Mouse (Mus musculus) forebrain, embryonic 12.5 days (tissue): ENCODE results near the gene Shc2. TPM values are rescaled to one million over a fixed set of nuclear protein-coding genes. Genes with fewer than 3 reads are reported as not detected.

Source experiments
- ATAC-seq: fragments of 200-750 bp; cut with Nextera tagmentation; 2 replicates; pipeline ENCODE4 v1.8.0; 2017; ENCODE audit warnings: moderate TSS enrichment; ENCODE audit not compliant: low FRiP score
- H3K27ac ChIP-seq: fragments of 300-500 bp; sonication (generic); 2 replicates; pipeline ENCODE4 v1.5.1; 2016; ENCODE audit warnings: mild to moderate bottlenecking
- H3K27me3 ChIP-seq: fragments of 300-500 bp; sonication (generic); 2 replicates; pipeline ENCODE4 v1.6.1; 2016; ENCODE audit warnings: mild to moderate bottlenecking
- H3K36me3 ChIP-seq: fragments of 300-500 bp; sonication (generic); replicated peaks from 2 replicates; pipeline ENCODE4 v1.6.1; 2016; ENCODE audit warnings: mild to moderate bottlenecking
- H3K4me1 ChIP-seq: fragments of 300-500 bp; sonication (generic); 2 replicates; pipeline ENCODE4 v1.6.1; 2016
- H3K4me2 ChIP-seq: fragments of 300-500 bp; sonication (generic); 2 replicates; pipeline ENCODE4 v1.6.1; 2016; ENCODE audit warnings: mild to moderate bottlenecking, moderate library complexity
- H3K4me3 ChIP-seq: fragments of 300-500 bp; sonication (generic); replicated peaks from 2 replicates; pipeline ENCODE4 v1.5.1; 2016; ENCODE audit warnings: mild to moderate bottlenecking
- H3K9ac ChIP-seq: fragments of 300-500 bp; sonication (generic); 2 replicates; pipeline ENCODE4 v1.6.1; 2016; ENCODE audit warnings: mild to moderate bottlenecking
- H3K9me3 ChIP-seq: fragments of 300-500 bp; sonication (generic); 2 replicates; pipeline ENCODE4 v1.6.1; 2016
- WGBS: fragments of 180-500 bp; shearing (Covaris S2); methylation state at CpG from one replicate; pipeline ENCODE4 v1.1.7; 2016; 5-methylcytosine and 5-hydroxymethylcytosine counted together
- polyA plus RNA-seq: library from polyadenylated mRNA; unstranded; fragments of >200 nt; fragmentation: Nextera tagmentation; extraction: Ambion mirVana; gene quantifications from 2 replicates; pipeline ENCODE4 v1.2.1, GENCODE M21; 2016

Gene Shc2
- polyA plus RNA-seq, 1 experiment from 2014 or later: 12.7 TPM

DNA sequence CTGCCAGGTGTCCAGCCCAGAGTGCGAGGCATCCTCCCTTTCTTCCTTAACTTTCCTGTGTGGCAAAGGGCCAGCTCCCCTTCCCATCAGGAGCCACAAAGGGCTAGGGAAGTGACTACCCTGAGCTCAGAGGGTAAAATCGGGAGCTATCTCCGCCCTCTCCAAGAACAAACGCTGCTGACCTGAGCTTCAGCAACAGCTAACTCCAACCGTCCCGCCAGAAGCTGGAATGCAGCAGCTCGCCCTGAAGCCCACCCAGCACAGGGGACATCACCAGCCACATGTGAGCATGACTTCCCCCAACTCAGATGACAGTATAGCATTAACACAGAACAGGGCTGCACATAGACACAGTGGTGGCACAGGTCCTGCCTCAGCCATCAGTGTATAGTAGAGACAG is 53.7 kb downstream of the Shc2 start:
- no peak overlapping the region for H3K27ac ChIP-seq
- 76% methylated on average over 7 of the region's 7 CpGs for WGBS
- H3K36me3 ChIP-seq: no peaks in the 10 kb centered on the region
- H3K4me3 ChIP-seq: no peak overlapping the region
- H3K9me3 ChIP-seq: no peaks in the 10 kb centered on the region
- H3K9ac ChIP-seq: no peak overlapping the region
- ATAC-seq: no peak
- no peaks in the 10 kb centered on the region for H3K4me1 ChIP-seq
- peaks cover 12% of the 10 kb centered on the region for H3K27me3 ChIP-seq
- H3K4me2 ChIP-seq: no peak overlapping the region

DNA sequence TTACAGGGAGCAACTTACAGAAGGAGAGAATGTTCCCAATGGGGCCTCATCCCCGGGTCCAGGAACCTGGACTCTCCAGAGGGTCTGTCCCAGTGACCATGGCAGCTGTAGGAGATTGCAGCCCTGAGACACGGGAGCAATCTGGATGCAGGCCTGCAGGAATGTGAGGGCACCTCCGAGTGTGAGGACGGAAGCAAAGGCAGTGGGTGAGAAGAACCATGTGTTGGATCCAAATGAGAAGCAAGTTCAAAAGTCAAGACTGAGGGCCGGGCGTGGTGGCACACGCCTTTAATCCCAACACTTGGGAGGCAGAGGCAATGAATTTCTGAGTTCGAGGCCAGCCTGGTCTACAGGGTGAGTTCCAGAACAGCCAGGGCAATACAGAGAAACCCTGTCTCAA is 56.2 kb downstream of the Shc2 start:
- Histone ChIP-seq H3K27ac (no peak overlapping the region), H3K4me3 (no peak overlapping the region), H3K9me3 (no peaks in the 10 kb centered on the region), H3K36me3 (no peaks in the 10 kb centered on the region), H3K4me1 (no peaks in the 10 kb centered on the region), H3K4me2 (no peak overlapping the region), H3K9ac (no peak overlapping the region), H3K27me3 (peaks cover 6% of the 10 kb centered on the region; the same call in 1 of the 2 replicates)
- WGBS: 88% methylated on average over 8 of the region's 8 CpGs
- ATAC-seq: no peak

DNA sequence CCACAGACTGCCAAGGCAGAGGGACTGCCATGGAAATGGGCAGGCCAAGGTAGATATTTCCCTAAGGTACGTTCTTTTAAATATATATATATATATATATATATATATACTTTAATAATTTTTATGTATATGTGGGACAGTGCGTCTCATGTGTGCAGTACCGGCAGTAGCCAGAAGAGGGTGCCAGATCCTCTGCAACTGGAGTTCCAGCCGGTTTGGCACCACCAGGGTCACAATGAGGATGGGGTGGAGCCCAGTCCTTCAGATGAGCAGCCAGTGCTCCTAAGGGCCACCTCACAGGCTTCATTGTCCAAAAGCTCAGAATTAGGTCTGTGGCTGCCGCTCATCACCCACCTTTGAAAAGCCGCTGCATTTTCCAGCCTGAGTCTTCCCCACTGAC is 56.9 kb downstream of the Shc2 start:
- WGBS: 39% methylated on average over 6 of the region's 6 CpGs
- H3K27me3 ChIP-seq: peaks cover 6% of the 10 kb centered on the region; the same call in 1 of the 2 replicates
- ATAC-seq: no peak

DNA sequence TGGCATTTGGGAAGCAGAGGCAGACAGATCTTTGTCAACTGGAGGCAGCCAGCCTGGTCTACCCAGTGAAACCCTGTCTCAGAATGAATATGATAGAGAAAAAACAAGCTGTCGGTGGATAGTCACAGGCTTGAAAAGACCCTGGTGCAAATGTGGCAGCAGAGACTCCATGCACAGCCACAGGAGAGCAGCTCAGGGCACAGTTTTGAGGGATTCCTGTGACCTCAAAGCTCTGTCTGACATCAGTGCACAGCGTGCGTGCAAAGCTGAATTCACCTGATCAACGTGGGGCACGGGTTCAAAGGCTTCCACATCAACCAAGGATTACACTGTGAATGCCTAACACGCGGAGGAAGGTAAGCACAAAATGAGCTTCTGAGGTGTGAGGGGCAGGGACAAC is 57.4 kb downstream of the Shc2 start:
- Histone ChIP-seq H3K27ac (no peak overlapping the region), H3K9ac (no peak overlapping the region), H3K9me3 (no peaks in the 10 kb centered on the region), H3K36me3 (no peaks in the 10 kb centered on the region), H3K4me1 (no peaks in the 10 kb centered on the region), H3K4me3 (no peak overlapping the region), H3K27me3 (peaks cover 6% of the 10 kb centered on the region; the same call in 1 of the 2 replicates), H3K4me2 (no peak overlapping the region)
- ATAC-seq: no peak
- 67% methylated on average over 7 of the region's 7 CpGs for WGBS

More for the DNA sequence above, 56.9 kb downstream of the Shc2 start:
- Histone ChIP-seq H3K4me2 (no peak overlapping the region), H3K36me3 (no peaks in the 10 kb centered on the region), H3K4me1 (no peaks in the 10 kb centered on the region), H3K9me3 (no peaks in the 10 kb centered on the region), H3K27ac (no peak overlapping the region), H3K9ac (no peak overlapping the region), H3K4me3 (no peak overlapping the region)

DNA sequence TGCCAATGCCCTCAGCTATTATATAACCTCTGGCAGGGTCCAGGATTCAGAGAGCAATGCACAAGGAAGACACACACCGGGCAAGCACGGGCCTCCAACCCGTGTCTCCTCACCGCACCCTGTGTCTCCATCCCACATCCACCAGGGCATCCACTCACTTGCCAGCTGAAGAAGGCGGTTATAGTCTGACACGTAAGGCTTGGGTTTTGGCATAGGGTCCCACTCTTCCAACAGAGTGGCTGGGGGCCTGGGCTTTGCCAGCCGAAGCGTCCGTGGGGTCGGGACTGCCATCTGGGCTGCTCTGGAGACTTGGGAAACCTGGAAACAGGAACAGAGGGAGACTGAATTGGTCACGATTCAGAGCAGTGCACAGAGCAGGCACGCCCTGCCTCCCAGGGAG is 57.9 kb downstream of the Shc2 start:
- Histone ChIP-seq H3K9ac (no peak overlapping the region), H3K36me3 (no peaks in the 10 kb centered on the region), H3K27ac (no peak overlapping the region), H3K9me3 (no peaks in the 10 kb centered on the region), H3K4me3 (no peak overlapping the region), H3K27me3 (peaks cover 6% of the 10 kb centered on the region; the same call in 1 of the 2 replicates), H3K4me1 (no peaks in the 10 kb centered on the region), H3K4me2 (no peak overlapping the region)
- ATAC-seq: no peak
- WGBS: 78% methylated on average over 12 of the region's 12 CpGs

DNA sequence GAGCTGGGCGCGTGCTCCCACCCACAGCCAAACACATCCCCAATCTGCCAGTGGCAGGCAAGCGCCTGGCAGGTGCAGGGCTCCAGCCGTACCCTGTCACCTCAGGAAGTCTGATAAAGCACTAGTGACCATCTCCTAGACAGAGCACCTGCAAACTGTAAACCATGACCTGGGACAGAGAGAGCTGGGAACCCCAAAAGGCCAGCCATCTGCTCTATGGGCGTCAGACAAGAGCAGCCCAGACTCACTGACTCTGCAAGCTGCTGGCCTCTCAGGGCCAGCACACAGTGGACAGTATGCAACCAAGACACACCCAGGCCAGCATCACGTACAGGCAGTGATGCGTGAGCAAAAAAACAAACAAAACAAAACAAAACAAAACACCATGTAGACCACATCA is 58.8 kb downstream of the Shc2 start:
- no peak for ATAC-seq
- Histone ChIP-seq H3K27me3 (peaks cover 6% of the 10 kb centered on the region; the same call in 1 of the 2 replicates), H3K9ac (no peak overlapping the region), H3K4me1 (no peaks in the 10 kb centered on the region), H3K4me2 (no peak overlapping the region), H3K9me3 (no peaks in the 10 kb centered on the region), H3K4me3 (no peak overlapping the region), H3K36me3 (no peaks in the 10 kb centered on the region), H3K27ac (no peak overlapping the region)
- 75% methylated on average over 7 of the region's 7 CpGs for WGBS

DNA sequence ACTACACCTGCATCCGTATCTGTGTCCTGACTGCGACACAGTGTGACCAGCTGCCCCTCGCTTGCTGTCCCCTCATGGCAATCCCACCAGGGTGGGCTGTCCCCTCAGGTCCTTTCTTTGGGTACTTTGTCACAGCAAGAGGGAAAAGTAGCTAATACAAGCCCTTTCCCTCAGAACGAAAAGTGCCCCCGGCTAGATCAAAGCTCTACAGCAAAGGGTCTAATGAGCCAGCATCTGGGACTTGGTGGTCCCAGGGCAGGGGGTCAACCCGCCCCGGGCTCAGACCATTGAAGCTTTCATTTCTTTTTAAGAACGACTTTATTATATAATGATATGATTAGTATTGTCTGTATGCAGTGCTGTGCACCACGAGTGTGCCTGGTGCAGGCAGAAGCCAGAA is 59.4 kb downstream of the Shc2 start:
- Histone ChIP-seq H3K4me2 (no peak overlapping the region), H3K27me3 (peaks cover 6% of the 10 kb centered on the region; the same call in 1 of the 2 replicates), H3K9ac (no peak overlapping the region), H3K9me3 (no peaks in the 10 kb centered on the region), H3K4me3 (no peak overlapping the region), H3K27ac (no peak overlapping the region), H3K36me3 (no peaks in the 10 kb centered on the region), H3K4me1 (no peaks in the 10 kb centered on the region)
- 42% methylated on average over 9 of the region's 9 CpGs for WGBS
- no peak for ATAC-seq

DNA sequence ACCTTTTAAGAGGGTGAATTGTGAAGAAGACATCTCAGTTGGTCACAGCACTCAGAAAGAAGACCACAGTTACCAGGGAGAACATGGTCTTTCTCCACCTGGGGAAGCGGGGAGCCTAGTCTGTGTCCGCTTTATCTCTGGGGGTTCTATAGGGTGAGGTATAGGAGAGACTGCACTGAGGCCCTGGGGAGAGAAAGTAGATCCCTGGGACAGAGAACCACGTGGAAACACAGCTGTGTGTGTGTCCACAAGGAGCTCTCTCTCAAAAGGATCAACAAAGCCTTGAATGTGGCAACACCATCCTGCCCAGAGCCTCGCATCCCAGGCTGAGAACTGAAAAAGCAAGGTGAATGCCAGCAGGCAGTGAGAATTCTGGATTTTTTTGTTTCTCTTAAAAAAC is 60.3 kb downstream of the Shc2 start:
- 70% methylated on average over 4 of the region's 4 CpGs for WGBS
- Histone ChIP-seq H3K4me3 (no peak overlapping the region), H3K9me3 (no peaks in the 10 kb centered on the region), H3K9ac (no peak overlapping the region), H3K4me1 (no peaks in the 10 kb centered on the region), H3K36me3 (no peaks in the 10 kb centered on the region), H3K27ac (no peak overlapping the region), H3K27me3 (peaks cover 6% of the 10 kb centered on the region; the same call in 1 of the 2 replicates), H3K4me2 (no peak overlapping the region)
- ATAC-seq: no peak

DNA sequence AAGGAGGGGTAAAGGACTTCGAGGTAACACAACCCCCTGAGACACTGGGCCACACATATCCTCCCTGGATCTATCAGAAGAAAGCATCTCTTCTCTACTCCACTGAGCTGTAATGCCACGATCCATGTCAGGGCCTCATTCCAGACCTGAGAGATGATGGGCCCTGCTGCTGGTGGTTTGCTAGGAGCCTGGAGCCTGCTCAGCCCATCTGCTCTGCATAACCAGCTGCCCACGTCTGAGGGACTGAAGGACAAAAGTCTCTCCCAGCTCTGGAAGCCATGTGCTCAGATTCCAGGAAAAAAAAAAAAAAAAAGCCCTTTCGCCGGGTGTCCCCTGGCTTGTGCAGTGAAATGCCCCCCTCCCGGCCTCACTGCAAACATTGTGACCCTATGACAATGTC is 62.0 kb downstream of the Shc2 start:
- WGBS: 79% methylated on average over 6 of the region's 6 CpGs
- no peaks in the 10 kb centered on the region for H3K9me3 ChIP-seq
- no peak overlapping the region for H3K4me2 ChIP-seq
- H3K27ac ChIP-seq: no peak overlapping the region
- H3K9ac ChIP-seq: no peak overlapping the region
- ATAC-seq: no peak
- no peaks in the 10 kb centered on the region for H3K4me1 ChIP-seq
- no peaks in the 10 kb centered on the region for H3K36me3 ChIP-seq
- H3K27me3 ChIP-seq: peaks cover 6% of the 10 kb centered on the region; the same call in 1 of the 2 replicates
- no peak overlapping the region for H3K4me3 ChIP-seq

DNA sequence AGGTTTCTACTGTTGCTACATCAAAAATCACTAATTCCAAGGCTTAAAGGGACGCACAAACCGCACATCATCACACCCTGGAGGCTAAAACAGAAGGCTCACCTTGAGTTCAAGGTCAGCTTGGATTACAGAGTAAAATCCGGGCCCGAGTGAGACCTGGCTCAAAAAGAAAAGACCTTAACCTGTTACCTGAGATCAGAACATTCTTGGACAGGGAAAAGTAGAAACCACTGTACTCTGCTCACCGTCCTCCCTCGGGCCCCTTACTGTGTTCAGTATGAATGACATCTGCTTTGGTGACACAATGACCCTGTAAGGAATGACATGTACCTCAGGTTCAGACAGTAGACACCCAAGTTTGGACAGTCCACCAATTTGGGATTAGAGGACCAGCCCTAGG is 62.9 kb downstream of the Shc2 start:
- no peaks in the 10 kb centered on the region for H3K4me1 ChIP-seq
- peaks cover 3% of the 10 kb centered on the region; the same call in 1 of the 2 replicates for H3K27me3 ChIP-seq
- H3K9ac ChIP-seq: no peak overlapping the region
- H3K9me3 ChIP-seq: no peaks in the 10 kb centered on the region
- no peak overlapping the region for H3K27ac ChIP-seq
- H3K4me2 ChIP-seq: no peak overlapping the region
- H3K36me3 ChIP-seq: no peaks in the 10 kb centered on the region
- no peak overlapping the region for H3K4me3 ChIP-seq
- WGBS: 92% methylated on average over 6 of the region's 6 CpGs
- ATAC-seq: no peak

DNA sequence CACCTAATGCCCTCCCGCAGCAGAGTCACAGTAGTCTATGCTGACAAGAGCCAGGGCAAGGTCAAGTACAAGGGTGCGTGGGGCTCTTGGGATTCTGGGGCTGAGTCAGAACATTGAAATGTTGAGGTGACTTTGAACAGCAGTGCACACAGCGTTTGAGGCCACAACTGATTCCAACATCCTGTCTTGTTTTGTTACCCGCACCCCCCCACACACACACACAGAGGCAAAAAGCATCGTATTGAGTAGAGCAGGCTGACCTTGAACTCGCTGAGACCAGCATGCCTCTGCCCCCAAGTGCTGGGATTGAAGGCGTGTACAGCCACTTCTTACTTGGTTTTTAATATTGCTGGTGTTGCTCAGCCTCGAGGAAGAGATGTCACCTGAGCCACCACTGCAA is 63.4 kb downstream of the Shc2 start:
- H3K9ac ChIP-seq: no peak overlapping the region
- H3K36me3 ChIP-seq: no peaks in the 10 kb centered on the region
- H3K27ac ChIP-seq: no peak overlapping the region
- 76% methylated on average over 8 of the region's 8 CpGs for WGBS
- H3K4me1 ChIP-seq: no peaks in the 10 kb centered on the region
- no peak for ATAC-seq
- no peak overlapping the region for H3K4me2 ChIP-seq
- H3K27me3 ChIP-seq: no peaks in the 10 kb centered on the region
- no peak overlapping the region for H3K4me3 ChIP-seq
- H3K9me3 ChIP-seq: no peaks in the 10 kb centered on the region

DNA sequence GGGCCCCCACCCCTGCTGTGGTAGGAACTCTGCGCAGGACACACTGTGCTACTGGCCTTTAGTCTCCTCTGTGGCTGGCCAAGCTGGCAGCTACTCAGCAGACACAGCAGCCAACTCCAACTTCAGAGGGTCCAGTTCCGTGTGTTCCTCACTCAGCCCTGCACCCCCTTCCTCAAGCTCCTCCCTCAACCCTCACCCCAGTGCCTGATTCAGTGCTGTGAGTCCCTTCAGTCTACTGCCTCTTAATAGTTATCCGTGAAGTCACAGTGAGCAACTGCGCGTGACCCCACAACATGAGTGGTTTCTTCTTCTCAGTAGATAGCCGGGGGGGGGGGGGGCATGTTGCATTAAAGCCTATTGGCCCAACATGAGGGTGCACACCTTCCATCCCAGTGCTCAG is 64.1 kb downstream of the Shc2 start:
- Histone ChIP-seq H3K27me3 (no peaks in the 10 kb centered on the region), H3K9me3 (no peaks in the 10 kb centered on the region), H3K36me3 (no peaks in the 10 kb centered on the region), H3K27ac (no peak overlapping the region), H3K4me1 (no peaks in the 10 kb centered on the region), H3K4me3 (no peak overlapping the region), H3K9ac (no peak overlapping the region), H3K4me2 (no peak overlapping the region)
- no peak for ATAC-seq
- WGBS: 89% methylated on average over 6 of the region's 6 CpGs

DNA sequence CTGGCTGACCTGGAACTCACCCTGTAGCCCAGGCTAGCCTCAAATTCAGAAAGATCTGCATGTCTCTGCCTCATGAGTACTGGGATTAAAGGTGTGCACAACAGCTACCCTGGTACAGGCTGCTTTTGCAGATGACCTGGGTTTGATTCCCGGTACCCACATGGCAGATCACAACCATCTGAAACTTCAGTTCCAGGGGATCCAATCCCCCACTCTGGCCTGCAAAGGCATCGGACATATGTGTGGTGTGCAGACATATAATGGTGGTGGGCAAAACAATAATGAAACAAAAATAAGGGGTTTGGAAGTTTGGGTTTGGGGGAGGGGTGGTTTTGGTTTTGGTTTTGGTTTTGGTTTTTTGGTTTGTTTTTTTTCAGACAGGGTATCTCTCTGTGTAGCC is 66.4 kb downstream of the Shc2 start:
- Histone ChIP-seq H3K9ac (no peak overlapping the region), H3K4me3 (no peak overlapping the region), H3K9me3 (no peaks in the 10 kb centered on the region), H3K4me2 (no peak overlapping the region), H3K27ac (no peak overlapping the region), H3K27me3 (no peaks in the 10 kb centered on the region), H3K36me3 (no peaks in the 10 kb centered on the region), H3K4me1 (no peaks in the 10 kb centered on the region)
- ATAC-seq: no peak
- WGBS: 95% methylated on average over 2 of the region's 2 CpGs
